Mouse (Mus musculus): ENCODE measurements around the gene F10. TPM values are rescaled to one million over a fixed set of nuclear protein-coding genes. Genes with fewer than 3 reads are reported as not detected.

F10 gene
- polyA plus RNA-seq, 1 experiment: 0.37 TPM

DNA sequence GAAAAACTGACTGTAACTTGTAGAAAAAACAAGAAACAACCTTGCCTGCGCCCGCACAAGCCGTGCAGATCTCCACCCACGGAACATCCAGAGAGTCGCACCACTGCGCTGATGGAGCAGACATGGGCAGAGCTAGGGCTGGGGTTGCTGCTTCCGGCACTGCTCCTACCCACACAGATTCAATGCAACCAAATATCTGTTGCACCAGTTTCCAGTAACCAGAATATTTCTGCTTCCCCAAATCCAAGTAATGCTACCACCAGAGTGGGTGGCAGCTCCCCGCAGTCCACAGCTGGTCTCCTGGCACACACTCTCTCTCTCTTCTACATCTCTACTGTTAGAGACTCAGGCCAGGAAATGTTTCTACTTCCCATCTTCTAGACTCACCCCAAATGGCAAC, 15.3 kb upstream of the F10 start:
- no peak for DNase-seq (ENCODE audit: low read depth)
- TF ChIP-seq CTCF (IDR thresholded peaks at IDR 0.05; ENCODE audit: borderline replicate concordance, extremely low read depth, insufficient read depth, insufficient read length): no peak
- no peak for TF ChIP-seq POLR2A (IDR thresholded peaks at IDR 0.05; ENCODE audit: borderline replicate concordance, extremely low read depth, insufficient read depth, insufficient read length, poor library complexity, severe bottlenecking)

DNA sequence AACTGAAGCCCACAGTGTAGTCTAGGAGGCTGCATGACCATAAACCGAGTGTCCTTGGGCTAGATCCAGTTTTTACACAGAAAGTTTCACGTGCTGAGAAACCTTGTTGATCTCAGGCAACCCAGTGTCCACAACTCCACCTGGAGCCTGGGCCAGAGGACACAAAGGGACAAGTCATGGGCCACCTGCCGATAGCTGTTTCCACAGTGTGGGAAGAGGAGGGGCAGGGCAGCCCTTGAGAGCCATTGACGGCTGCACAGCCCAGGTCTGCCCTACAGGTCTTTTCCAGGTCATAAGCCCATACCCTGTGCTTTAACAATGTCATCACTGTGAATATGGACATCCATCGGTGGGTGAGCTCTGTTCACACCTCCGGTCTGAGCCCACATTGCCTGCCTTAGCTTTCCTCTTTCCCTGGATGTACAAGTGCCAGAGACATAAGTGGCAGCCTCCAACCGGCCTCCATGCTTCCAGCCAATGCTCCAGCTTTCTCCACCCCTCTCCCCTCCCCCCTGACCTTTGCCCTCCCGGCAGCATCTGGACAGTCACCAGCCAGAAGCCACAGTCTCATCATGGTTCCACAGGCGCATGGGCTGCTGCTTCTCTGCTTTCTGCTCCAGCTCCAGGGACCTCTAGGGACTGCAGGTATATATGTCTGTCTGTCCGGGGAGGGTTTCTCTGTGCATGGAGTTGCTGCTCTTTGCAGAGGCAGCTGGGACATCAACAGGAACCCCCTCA, 11.5 kb upstream of the F10 start, which contains the start of gene F7:
Gene F7 (plus strand): TSS at position 548 of the 738 bp plus-strand sequence.
- no peak for TF ChIP-seq POLR2A (IDR thresholded peaks at IDR 0.05; ENCODE audit: borderline replicate concordance, extremely low read depth, insufficient read depth, insufficient read length, poor library complexity, severe bottlenecking)
- no peak for TF ChIP-seq CTCF (IDR thresholded peaks at IDR 0.05; ENCODE audit: borderline replicate concordance, extremely low read depth, insufficient read depth, insufficient read length)
- no peak for DNase-seq (ENCODE audit: low read depth)

GRCm38 (mm10) chr8:13027615-13028014, 9.5 kb upstream of the F10 start:
- TF ChIP-seq POLR2A (IDR thresholded peaks at IDR 0.05; ENCODE audit: borderline replicate concordance, extremely low read depth, insufficient read depth, insufficient read length, poor library complexity, severe bottlenecking): no peak
- TF ChIP-seq CTCF (IDR thresholded peaks at IDR 0.05; ENCODE audit: borderline replicate concordance, extremely low read depth, insufficient read depth, insufficient read length): no peak
- DNase-seq (ENCODE audit: low read depth): no peak

DNA sequence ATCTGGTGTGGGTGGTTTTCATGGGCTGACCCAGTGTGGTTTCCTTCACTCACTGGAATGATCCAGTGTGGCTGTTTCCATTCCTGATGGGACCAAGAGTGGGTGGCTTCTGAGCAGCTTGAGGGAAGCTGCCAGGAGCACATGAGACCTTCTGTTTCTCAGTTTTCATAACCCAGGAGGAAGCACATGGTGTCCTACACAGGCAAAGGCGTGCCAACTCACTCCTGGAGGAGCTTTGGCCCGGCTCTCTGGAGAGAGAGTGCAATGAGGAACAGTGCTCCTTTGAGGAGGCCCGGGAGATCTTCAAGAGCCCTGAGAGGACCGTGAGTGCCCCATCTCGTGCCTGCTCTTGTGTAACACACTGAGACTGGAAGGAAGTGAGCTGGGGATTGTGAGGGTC, 8.6 kb upstream of the F10 start:
- TF ChIP-seq CTCF (IDR thresholded peaks at IDR 0.05; ENCODE audit: borderline replicate concordance, extremely low read depth, insufficient read depth, insufficient read length): no peak
- TF ChIP-seq POLR2A (IDR thresholded peaks at IDR 0.05; ENCODE audit: borderline replicate concordance, extremely low read depth, insufficient read depth, insufficient read length, poor library complexity, severe bottlenecking): no peak
- DNase-seq (ENCODE audit: low read depth): no peak

DNA sequence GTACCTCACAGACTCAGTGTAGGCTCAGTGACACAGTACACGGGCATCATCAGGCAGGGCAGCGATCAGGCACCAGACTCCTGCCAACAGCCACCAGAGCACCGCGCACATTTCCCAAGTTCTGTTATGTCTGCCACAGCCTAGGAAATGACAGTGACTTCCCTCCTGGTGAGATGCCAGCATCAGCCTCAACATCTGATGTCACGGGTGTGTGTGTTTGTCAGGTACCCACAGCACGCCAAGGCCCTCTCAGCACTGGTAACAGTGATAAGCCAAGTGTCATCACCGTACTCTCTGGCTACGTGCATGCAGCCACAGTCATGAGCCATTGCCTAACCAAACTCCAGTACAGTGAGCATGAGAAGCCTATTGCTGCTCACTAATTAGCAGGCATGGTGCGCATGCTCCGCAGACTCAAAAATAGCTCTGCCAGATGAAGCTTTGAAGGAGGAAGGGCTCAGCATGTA, 729 bp upstream of the F10 start:
- peak; percentile 61 for DNase-seq (ENCODE audit: low read depth)

DNA sequence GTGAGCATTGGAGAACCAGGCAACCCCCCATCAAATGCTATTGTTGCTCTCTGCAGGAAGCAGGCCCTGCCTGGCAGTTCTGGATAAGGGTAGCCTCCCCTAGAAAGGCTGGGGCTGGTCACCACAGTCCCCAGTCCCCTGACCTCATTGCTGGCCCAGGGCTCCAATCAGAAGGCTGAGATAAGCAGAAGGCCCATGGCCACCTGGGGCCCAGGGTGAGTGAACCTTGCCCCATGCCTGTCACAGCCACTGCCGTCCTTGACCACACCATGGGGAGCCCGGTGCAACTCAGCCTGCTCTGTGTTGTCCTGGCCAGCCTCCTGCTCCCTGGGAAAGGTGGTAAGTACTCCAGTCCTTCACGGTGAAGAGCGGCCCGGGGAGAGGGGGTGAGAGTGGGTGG, 461 bp downstream of the F10 start:
- no peak for DNase-seq (ENCODE audit: low read depth)

More for the DNA sequence above, 729 bp upstream of the F10 start:
- no peak for TF ChIP-seq POLR2A (IDR thresholded peaks at IDR 0.05; ENCODE audit: borderline replicate concordance, extremely low read depth, insufficient read depth, insufficient read length, poor library complexity, severe bottlenecking)
- no peak for TF ChIP-seq CTCF (IDR thresholded peaks at IDR 0.05; ENCODE audit: borderline replicate concordance, extremely low read depth, insufficient read depth, insufficient read length)

GRCm38 (mm10) chr8:13039054-13039453, 1.9 kb downstream of the F10 start:
- TF ChIP-seq POLR2A (IDR thresholded peaks at IDR 0.05; ENCODE audit: borderline replicate concordance, extremely low read depth, insufficient read depth, insufficient read length, poor library complexity, severe bottlenecking) (no peak), CTCF (IDR thresholded peaks at IDR 0.05; ENCODE audit: borderline replicate concordance, extremely low read depth, insufficient read depth, insufficient read length) (no peak)
- no peak for DNase-seq (ENCODE audit: low read depth)

More for the DNA sequence above, 461 bp downstream of the F10 start:
- TF ChIP-seq CTCF (IDR thresholded peaks at IDR 0.05; ENCODE audit: borderline replicate concordance, extremely low read depth, insufficient read depth, insufficient read length) (no peak), POLR2A (IDR thresholded peaks at IDR 0.05; ENCODE audit: borderline replicate concordance, extremely low read depth, insufficient read depth, insufficient read length, poor library complexity, severe bottlenecking) (no peak)

DNA sequence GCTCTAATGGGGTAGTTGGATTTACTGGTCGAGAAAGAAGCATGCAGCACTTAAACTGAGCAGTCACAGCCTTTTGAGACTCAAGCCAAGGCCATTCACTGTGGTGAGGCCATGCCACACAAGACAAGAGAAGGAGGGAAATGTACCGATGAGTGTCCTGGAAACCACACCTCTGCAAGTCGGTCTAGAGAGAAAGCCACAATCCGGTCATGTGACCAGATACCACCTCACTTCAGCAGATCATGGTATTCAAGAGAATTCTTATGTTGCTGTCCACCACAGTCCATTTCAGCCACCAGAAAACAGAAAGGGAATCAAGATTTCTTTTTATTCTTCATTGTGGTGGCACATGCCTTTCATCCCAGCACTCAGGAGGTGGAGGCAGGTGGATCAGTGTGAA, 4.4 kb downstream of the F10 start:
- DNase-seq (ENCODE audit: low read depth): no peak
- TF ChIP-seq POLR2A (IDR thresholded peaks at IDR 0.05; ENCODE audit: borderline replicate concordance, extremely low read depth, insufficient read depth, insufficient read length, poor library complexity, severe bottlenecking) (no peak), CTCF (IDR thresholded peaks at IDR 0.05; ENCODE audit: borderline replicate concordance, extremely low read depth, insufficient read depth, insufficient read length) (no peak)

DNA sequence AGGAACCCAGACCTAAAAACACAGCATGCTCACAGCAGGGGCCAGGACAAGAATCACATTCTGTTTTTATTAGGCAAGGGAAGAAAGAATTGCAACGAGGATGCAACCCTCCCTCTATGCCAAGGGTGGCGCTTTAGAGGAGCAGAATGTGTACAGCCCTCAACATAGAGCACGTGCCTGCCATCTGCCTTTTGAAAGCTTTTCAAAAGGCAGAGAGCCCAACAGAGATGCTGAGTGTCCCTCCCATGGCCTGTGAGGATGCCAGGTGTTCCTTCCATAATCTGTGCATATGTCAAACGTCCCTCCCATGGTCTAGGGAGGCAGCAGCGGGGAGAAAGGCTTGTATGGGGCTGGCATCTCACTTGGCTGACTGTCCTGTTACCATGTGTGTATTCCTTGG, 10.5 kb downstream of the F10 start:
- no peak for TF ChIP-seq CTCF (IDR thresholded peaks at IDR 0.05; ENCODE audit: borderline replicate concordance, extremely low read depth, insufficient read depth, insufficient read length)
- TF ChIP-seq POLR2A (IDR thresholded peaks at IDR 0.05; ENCODE audit: borderline replicate concordance, extremely low read depth, insufficient read depth, insufficient read length, poor library complexity, severe bottlenecking): no peak
- DNase-seq (ENCODE audit: low read depth): peak; percentile 25

DNA sequence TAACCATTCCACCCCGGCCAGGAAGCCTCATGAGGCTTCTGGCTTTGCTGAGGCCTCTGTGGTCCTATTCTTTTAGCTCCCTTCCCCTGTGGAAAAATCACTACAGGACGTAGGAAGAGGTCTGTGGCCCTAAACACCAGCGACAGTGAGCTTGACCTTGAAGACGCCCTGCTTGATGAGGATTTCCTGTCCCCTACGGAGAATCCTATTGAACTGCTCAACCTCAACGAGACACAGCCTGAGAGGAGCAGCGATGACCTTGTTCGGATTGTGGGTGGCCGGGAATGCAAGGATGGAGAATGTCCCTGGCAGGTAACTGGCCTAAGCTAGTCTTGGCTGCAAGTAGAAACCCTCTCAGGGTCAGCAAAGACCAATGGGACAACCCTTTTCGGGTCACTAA, 13.4 kb downstream of the F10 start:
- no peak for DNase-seq (ENCODE audit: low read depth)
- TF ChIP-seq CTCF (IDR thresholded peaks at IDR 0.05; ENCODE audit: borderline replicate concordance, extremely low read depth, insufficient read depth, insufficient read length) (no peak), POLR2A (IDR thresholded peaks at IDR 0.05; ENCODE audit: borderline replicate concordance, extremely low read depth, insufficient read depth, insufficient read length, poor library complexity, severe bottlenecking) (no peak)

- no peak for TF ChIP-seq CTCF (IDR thresholded peaks at IDR 0.05; ENCODE audit: borderline replicate concordance, extremely low read depth, insufficient read depth, insufficient read length)
- no peak for TF ChIP-seq POLR2A (IDR thresholded peaks at IDR 0.05; ENCODE audit: borderline replicate concordance, extremely low read depth, insufficient read depth, insufficient read length, poor library complexity, severe bottlenecking)
- no peak for DNase-seq (ENCODE audit: low read depth)
Observed at GRCm38 (mm10) chr8:13057351-13057750, 20.2 kb downstream of the F10 start.
